Mouse (Mus musculus): ENCODE results near the gene Bptf. TPM values are rescaled to one million over a fixed set of nuclear protein-coding genes. Genes with fewer than 3 reads are reported as not detected.

The Bptf gene
- polyA plus RNA-seq, 1 experiment from 2014 or later, result 30.1 TPM

GRCm38 (mm10) chr11:107113112-107113511, 18.8 kb downstream of the Bptf start:
- peak; percentile 33; the same call in 1 of the 2 replicates for ATAC-seq (ENCODE audit: borderline replicate concordance, extremely low read depth, low FRiP score, low TSS enrichment)
- Histone ChIP-seq H3K27ac (peak overlapping the region; percentile 18; the same call in 1 of the 2 replicates), H3K27me3 (no peaks in the 10 kb centered on the region), H3K9ac (no peak overlapping the region), H3K4me2 (peak overlapping the region; percentile 23; the same call in 1 of the 2 replicates), H3K4me3 (no peak overlapping the region), H3K36me3 (peaks cover 18% of the 10 kb centered on the region), H3K9me3 (no peaks in the 10 kb centered on the region), H3K4me1 (peaks cover 26% of the 10 kb centered on the region)
- 48% methylated on average over 4 of the region's 4 CpGs for WGBS

DNA sequence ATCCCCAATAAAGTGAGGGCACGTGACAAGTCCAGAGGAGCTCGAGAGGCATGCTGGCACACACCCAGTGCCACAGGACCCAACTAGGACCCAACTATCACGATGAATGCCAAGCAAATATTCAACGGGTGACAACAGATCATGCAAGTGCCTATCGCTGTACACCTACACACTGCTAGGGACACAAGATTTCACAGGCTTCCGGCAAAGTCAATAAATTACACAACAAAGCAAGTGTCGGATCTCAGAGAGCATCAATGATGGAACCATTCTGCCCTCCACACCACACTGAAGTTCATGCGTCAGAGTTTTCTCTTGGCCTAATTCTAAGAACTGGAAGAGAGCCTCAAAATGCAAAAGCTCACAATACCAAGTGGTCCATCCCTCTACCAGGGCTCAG, 22.3 kb downstream of the Bptf start:
- no peak for ATAC-seq (ENCODE audit: borderline replicate concordance, extremely low read depth, low FRiP score, low TSS enrichment)
- WGBS, result 86% methylated on average over 8 of the region's 8 CpGs
- Histone ChIP-seq H3K27me3 (no peaks in the 10 kb centered on the region), H3K27ac (no peak overlapping the region), H3K36me3 (peaks cover 18% of the 10 kb centered on the region), H3K9ac (no peak overlapping the region), H3K4me3 (no peak overlapping the region), H3K4me1 (peaks cover 17% of the 10 kb centered on the region), H3K4me2 (no peak overlapping the region), H3K9me3 (no peaks in the 10 kb centered on the region)

DNA sequence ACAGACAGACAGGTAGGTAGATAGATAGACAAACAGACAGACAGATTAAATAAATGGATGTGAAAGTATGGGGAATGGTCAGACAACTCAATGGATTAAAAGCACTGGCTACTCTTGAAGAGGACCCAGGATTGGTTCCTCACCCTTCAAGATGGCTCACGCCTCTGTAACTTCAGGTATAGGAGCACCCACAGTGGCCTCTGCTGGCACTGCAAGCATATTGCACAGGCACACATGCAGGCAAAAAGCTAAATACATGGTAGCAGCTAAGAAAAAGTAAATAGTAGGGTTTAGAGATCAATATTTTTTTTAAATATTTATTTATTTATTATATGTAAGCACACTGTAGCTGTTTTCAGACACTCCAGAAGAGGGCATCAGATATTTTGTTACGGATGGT, 23.0 kb downstream of the Bptf start:
- no peak overlapping the region for H3K27ac ChIP-seq
- H3K27me3 ChIP-seq, result no peaks in the 10 kb centered on the region
- H3K4me3 ChIP-seq, result no peak overlapping the region
- ATAC-seq (ENCODE audit: borderline replicate concordance, extremely low read depth, low FRiP score, low TSS enrichment), result no peak
- peaks cover 18% of the 10 kb centered on the region for H3K36me3 ChIP-seq
- no peak overlapping the region for H3K9ac ChIP-seq
- no peak overlapping the region for H3K4me2 ChIP-seq
- 85% methylated on average over 2 of the region's 2 CpGs for WGBS
- no peaks in the 10 kb centered on the region for H3K9me3 ChIP-seq
- H3K4me1 ChIP-seq, result peaks cover 11% of the 10 kb centered on the region

- H3K4me1 ChIP-seq, result peaks cover 14% of the 10 kb centered on the region
- no peak overlapping the region for H3K27ac ChIP-seq
- no peak overlapping the region for H3K9ac ChIP-seq
- no peak overlapping the region for H3K4me2 ChIP-seq
- H3K4me3 ChIP-seq, result no peak overlapping the region
- 70% methylated on average over 4 of the region's 4 CpGs for WGBS
- H3K36me3 ChIP-seq, result peaks cover 18% of the 10 kb centered on the region
- no peaks in the 10 kb centered on the region for H3K27me3 ChIP-seq
- H3K9me3 ChIP-seq, result no peaks in the 10 kb centered on the region
- ATAC-seq (ENCODE audit: borderline replicate concordance, extremely low read depth, low FRiP score, low TSS enrichment), result no peak
Measured at GRCm38 (mm10) chr11:107107725-107108078, 24.2 kb downstream of the Bptf start.

DNA sequence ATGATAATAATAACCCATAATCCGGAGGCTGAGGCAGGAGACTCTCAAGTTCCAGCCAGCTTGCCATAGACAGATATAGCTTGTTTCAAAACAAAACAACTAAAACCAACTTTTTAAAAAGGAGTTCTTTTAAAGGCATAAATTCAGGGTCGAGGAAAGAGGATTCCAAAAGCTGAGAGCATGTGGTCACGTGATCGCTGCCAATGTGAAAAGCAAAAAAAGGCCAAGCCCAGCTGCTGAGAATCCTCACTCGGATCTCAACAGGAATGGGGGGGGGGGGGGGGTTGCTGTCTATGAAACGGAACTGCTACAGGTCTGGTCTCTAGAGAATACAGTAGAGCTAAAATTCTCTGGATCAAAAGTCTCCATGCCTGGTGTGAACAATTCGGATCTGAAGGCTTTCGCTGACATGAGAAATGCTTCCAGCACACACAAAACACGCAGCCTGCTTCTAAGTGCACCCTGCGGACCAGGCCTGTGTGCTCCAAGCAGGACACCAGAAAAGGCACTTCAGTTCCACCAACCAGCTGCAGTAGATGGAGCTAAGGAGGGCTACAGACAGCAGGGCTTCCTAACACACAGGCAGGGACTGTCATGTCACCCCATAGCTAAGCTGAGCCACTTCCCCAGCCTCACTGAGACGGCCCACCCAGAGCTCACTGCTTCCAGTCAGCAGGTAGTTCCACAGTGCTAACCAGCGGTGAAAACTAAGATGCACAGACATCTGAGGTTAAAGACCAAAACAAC, 24.8 kb downstream of the Bptf start:
- 76% methylated on average over 12 of the region's 12 CpGs for WGBS
- ATAC-seq (ENCODE audit: borderline replicate concordance, extremely low read depth, low FRiP score, low TSS enrichment), result no peak
- Histone ChIP-seq H3K27ac (no peak overlapping the region), H3K27me3 (no peaks in the 10 kb centered on the region), H3K9ac (no peak overlapping the region), H3K4me1 (peaks cover 19% of the 10 kb centered on the region), H3K36me3 (peaks cover 18% of the 10 kb centered on the region), H3K4me2 (no peak overlapping the region), H3K9me3 (no peaks in the 10 kb centered on the region), H3K4me3 (no peak overlapping the region)

DNA sequence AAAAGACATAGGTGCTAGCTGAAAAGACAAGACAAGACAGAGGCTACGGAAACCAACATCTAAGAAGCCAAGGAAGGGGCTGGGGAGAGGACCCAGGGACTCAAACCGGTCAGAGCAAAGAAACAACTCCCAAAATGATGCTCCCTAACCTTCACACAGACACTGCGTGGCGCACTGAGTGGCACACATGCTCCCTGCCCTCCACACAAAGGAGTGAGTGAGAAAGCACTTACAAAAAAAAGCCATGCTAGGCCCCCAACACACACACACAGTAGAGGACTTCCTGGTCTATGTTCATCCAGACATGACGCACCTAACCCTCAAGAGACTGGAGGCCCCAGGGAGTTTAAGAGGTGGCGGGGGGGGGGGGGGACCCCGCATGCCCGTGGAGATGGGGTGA, 25.5 kb downstream of the Bptf start:
- peaks cover 25% of the 10 kb centered on the region for H3K4me1 ChIP-seq
- H3K36me3 ChIP-seq, result peaks cover 18% of the 10 kb centered on the region
- no peak overlapping the region for H3K9ac ChIP-seq
- no peaks in the 10 kb centered on the region for H3K9me3 ChIP-seq
- no peaks in the 10 kb centered on the region for H3K27me3 ChIP-seq
- WGBS, result 87% methylated on average over 8 of the region's 8 CpGs
- no peak overlapping the region for H3K4me3 ChIP-seq
- no peak for ATAC-seq (ENCODE audit: borderline replicate concordance, extremely low read depth, low FRiP score, low TSS enrichment)
- no peak overlapping the region for H3K4me2 ChIP-seq
- H3K27ac ChIP-seq, result no peak overlapping the region

GRCm38 (mm10) chr11:107105227-107105626, 26.7 kb downstream of the Bptf start:
- Histone ChIP-seq H3K4me2 (no peak overlapping the region), H3K9me3 (no peaks in the 10 kb centered on the region), H3K27ac (no peak overlapping the region), H3K4me3 (no peak overlapping the region), H3K9ac (no peak overlapping the region), H3K27me3 (no peaks in the 10 kb centered on the region), H3K4me1 (peaks cover 32% of the 10 kb centered on the region), H3K36me3 (peaks cover 7% of the 10 kb centered on the region)
- WGBS, result 55% methylated on average over 5 of the region's 5 CpGs
- no peak for ATAC-seq (ENCODE audit: borderline replicate concordance, extremely low read depth, low FRiP score, low TSS enrichment)

- Histone ChIP-seq H3K27ac (no peak overlapping the region), H3K36me3 (peaks cover 8% of the 10 kb centered on the region; the same call in 1 of the 2 replicates), H3K27me3 (no peaks in the 10 kb centered on the region), H3K4me2 (no peak overlapping the region), H3K4me3 (no peak overlapping the region), H3K9ac (no peak overlapping the region), H3K4me1 (peaks cover 32% of the 10 kb centered on the region), H3K9me3 (no peaks in the 10 kb centered on the region)
- ATAC-seq (ENCODE audit: borderline replicate concordance, extremely low read depth, low FRiP score, low TSS enrichment), result no peak
- WGBS, result 71% methylated on average over 2 of the region's 2 CpGs
Measured at GRCm38 (mm10) chr11:107103736-107104135, 28.2 kb downstream of the Bptf start.

DNA sequence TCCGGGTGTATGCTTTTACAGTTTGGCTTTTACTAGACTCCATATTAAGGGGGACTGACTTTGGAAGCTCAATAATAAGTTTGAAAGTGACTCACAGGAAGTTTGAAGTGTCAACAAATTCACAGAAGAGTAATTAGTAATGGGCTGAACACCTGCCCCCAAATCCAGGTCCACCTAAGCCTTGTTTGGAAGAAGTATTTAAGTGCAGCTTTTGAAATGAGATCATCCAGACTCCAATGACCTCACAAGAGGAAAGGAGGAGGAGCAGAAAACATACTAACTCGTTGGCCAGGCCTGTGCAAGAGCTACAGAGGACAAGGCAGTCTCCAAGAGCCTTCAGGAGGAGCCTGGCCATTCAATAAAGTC, 28.7 kb downstream of the Bptf start:
- WGBS, result 24% methylated on average over 2 of the region's 2 CpGs
- Histone ChIP-seq H3K4me1 (peaks cover 32% of the 10 kb centered on the region), H3K9me3 (no peaks in the 10 kb centered on the region), H3K27ac (peak overlapping the region; percentile 29), H3K4me2 (no peak overlapping the region), H3K9ac (no peak overlapping the region), H3K4me3 (no peak overlapping the region), H3K27me3 (no peaks in the 10 kb centered on the region), H3K36me3 (peaks cover 13% of the 10 kb centered on the region)
- no peak for ATAC-seq (ENCODE audit: borderline replicate concordance, extremely low read depth, low FRiP score, low TSS enrichment)

- Histone ChIP-seq H3K27me3 (no peaks in the 10 kb centered on the region), H3K4me3 (no peak overlapping the region), H3K9me3 (no peaks in the 10 kb centered on the region), H3K4me2 (no peak overlapping the region), H3K9ac (no peak overlapping the region), H3K4me1 (peaks cover 32% of the 10 kb centered on the region), H3K27ac (peak overlapping the region; percentile 29), H3K36me3 (peaks cover 18% of the 10 kb centered on the region)
- peak; percentile 24; the same call in 1 of the 2 replicates for ATAC-seq (ENCODE audit: borderline replicate concordance, extremely low read depth, low FRiP score, low TSS enrichment)
- WGBS, result 37% methylated on average over 11 of the region's 11 CpGs
Measured at GRCm38 (mm10) chr11:107102465-107103223, 29.3 kb downstream of the Bptf start.

- WGBS, result 90% methylated on average over 5 of the region's 5 CpGs
- H3K27me3 ChIP-seq, result no peaks in the 10 kb centered on the region
- no peak overlapping the region for H3K27ac ChIP-seq
- no peak overlapping the region for H3K9ac ChIP-seq
- peaks cover 40% of the 10 kb centered on the region for H3K36me3 ChIP-seq
- peaks cover 11% of the 10 kb centered on the region for H3K4me1 ChIP-seq
- H3K4me3 ChIP-seq, result no peak overlapping the region
- H3K9me3 ChIP-seq, result no peaks in the 10 kb centered on the region
- H3K4me2 ChIP-seq, result no peak overlapping the region
- no peak for ATAC-seq (ENCODE audit: borderline replicate concordance, extremely low read depth, low FRiP score, low TSS enrichment)
Measured at GRCm38 (mm10) chr11:107096973-107097372, 35.0 kb downstream of the Bptf start.

DNA sequence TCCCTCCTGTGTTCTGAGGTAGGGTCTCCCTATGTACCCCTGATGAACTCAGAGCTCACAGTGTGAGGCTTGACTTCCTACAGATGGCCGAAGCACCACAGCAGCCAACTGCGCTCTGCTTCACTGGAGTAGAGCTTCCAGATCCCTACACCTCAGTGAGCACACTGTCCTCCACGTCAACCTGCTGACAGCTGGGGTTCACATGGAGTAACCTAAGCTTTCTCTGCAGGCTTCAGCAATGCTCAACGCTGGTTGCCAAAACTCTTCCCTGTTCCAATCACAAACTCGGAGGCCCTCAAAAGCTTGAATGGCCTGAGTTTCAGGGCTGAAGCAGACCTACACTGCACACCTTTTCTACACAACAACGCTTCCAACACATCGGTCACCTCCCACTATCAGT, 38.1 kb downstream of the Bptf start:
- H3K36me3 ChIP-seq, result peaks cover 33% of the 10 kb centered on the region
- H3K4me3 ChIP-seq, result no peak overlapping the region
- 89% methylated on average over 7 of the region's 7 CpGs for WGBS
- no peaks in the 10 kb centered on the region for H3K9me3 ChIP-seq
- H3K4me2 ChIP-seq, result no peak overlapping the region
- no peak overlapping the region for H3K27ac ChIP-seq
- no peak for ATAC-seq (ENCODE audit: borderline replicate concordance, extremely low read depth, low FRiP score, low TSS enrichment)
- no peaks in the 10 kb centered on the region for H3K27me3 ChIP-seq
- H3K4me1 ChIP-seq, result no peaks in the 10 kb centered on the region
- no peak overlapping the region for H3K9ac ChIP-seq

Measured in lung, embryonic 15.5 days (tissue).